Mouse (Mus musculus) embryonic facial prominence, embryonic 15.5 days (tissue): ENCODE results near the gene Tollip. TPM values are rescaled to one million over a fixed set of nuclear protein-coding genes. Genes with fewer than 3 reads are reported as not detected.

Source experiments
- ATAC-seq: fragments of 200-750 bp; cut with Nextera tagmentation; 2 replicates; pipeline ENCODE4 v1.8.0; 2017; ENCODE audit warnings: low read depth, moderate TSS enrichment; ENCODE audit not compliant: insufficient number of reproducible peaks, low FRiP score, low TSS enrichment
- H3K27ac ChIP-seq: fragments of 300-500 bp; sonication (generic); replicated peaks from 2 replicates; pipeline ENCODE4 v1.5.1; 2015; ENCODE audit warnings: mild to moderate bottlenecking, inconsistent platforms
- H3K27me3 ChIP-seq: fragments of 300-500 bp; sonication (generic); 2 replicates; pipeline ENCODE4 v1.6.1; 2015; ENCODE audit warnings: inconsistent platforms
- H3K36me3 ChIP-seq: fragments of 300-500 bp; sonication (generic); 2 replicates; pipeline ENCODE4 v1.6.1; 2015; ENCODE audit warnings: mild to moderate bottlenecking, inconsistent platforms
- H3K4me1 ChIP-seq: fragments of 300-500 bp; sonication (generic); 2 replicates; pipeline ENCODE4 v1.6.1; 2015; ENCODE audit warnings: inconsistent platforms
- H3K4me2 ChIP-seq: fragments of 300-500 bp; sonication (generic); replicated peaks from 2 replicates; pipeline ENCODE4 v1.6.1; 2015; ENCODE audit warnings: mild to moderate bottlenecking, inconsistent platforms
- H3K4me3 ChIP-seq: fragments of 300-500 bp; sonication (generic); replicated peaks from 2 replicates; pipeline ENCODE4 v1.5.1; 2015; ENCODE audit warnings: mild to moderate bottlenecking, inconsistent platforms
- H3K9ac ChIP-seq: fragments of 300-500 bp; sonication (generic); 2 replicates; pipeline ENCODE4 v1.6.1; 2015; ENCODE audit warnings: inconsistent platforms
- H3K9me3 ChIP-seq: fragments of 300-500 bp; sonication (generic); replicated peaks from 2 replicates; pipeline ENCODE4 v1.6.1; 2016; ENCODE audit warnings: inconsistent platforms
- WGBS: fragments of 180-500 bp; shearing (Covaris S2); methylation state at CpG from one replicate; pipeline ENCODE4 v1.1.7; 2015; 5-methylcytosine and 5-hydroxymethylcytosine counted together
- polyA plus RNA-seq: library from polyadenylated mRNA; unstranded; fragments of >200 nt; fragmentation: Nextera tagmentation; extraction: Ambion mirVana; gene quantifications from 2 replicates; pipeline ENCODE4 v1.2.1, GENCODE M21; 2015

Gene Tollip
- polyA plus RNA-seq, 1 experiment from 2014 or later, result 56.0 TPM

DNA sequence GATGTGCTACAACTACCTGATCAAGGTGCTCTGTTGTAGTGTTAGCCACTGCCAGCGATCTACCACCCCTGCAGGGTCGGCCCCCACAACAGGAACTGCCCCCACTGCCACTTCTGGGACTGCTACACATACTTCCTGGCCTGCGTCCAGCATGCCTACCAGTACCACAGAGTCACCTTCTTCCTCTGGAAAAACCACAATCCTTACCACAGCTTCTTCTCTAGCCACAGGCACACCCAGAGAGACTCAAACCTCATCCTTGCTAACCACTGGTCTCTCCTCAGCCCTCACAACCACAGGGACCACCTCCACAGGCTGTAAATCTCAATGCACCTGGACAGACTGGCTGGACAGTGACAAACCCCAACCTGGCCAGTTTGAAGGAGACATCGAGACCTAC, 57.3 kb downstream of the Tollip start:
- no peak overlapping the region for H3K4me2 ChIP-seq
- H3K27me3 ChIP-seq, result no peaks in the 10 kb centered on the region
- no peaks in the 10 kb centered on the region for H3K4me1 ChIP-seq
- H3K27ac ChIP-seq, result no peak overlapping the region
- H3K36me3 ChIP-seq, result no peaks in the 10 kb centered on the region
- H3K9me3 ChIP-seq, result no peaks in the 10 kb centered on the region
- no peak for ATAC-seq
- WGBS, result 74% methylated on average over 4 of the region's 4 CpGs
- H3K9ac ChIP-seq, result no peak overlapping the region
- no peak overlapping the region for H3K4me3 ChIP-seq

DNA sequence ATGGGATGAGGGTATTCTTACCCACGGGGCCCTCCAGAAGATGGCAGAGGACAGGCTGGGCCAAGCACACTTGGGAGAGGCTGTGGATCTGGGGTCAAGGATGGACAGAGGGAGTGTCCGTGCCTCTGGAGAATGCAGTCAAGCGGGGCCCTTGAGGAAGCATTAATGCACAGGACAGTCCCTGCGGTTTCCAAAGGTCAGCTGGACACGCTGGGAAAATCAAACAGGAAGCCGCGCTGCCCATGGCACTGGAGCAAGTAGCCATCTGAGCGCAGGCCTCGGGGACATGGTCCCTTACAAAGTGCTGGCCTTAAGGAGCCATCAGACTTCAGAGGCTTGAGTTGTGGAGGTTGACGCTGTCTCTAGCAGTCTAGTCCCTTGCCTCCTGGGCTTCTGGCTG, 78.0 kb downstream of the Tollip start:
- H3K4me2 ChIP-seq, result no peak overlapping the region
- no peak overlapping the region for H3K9ac ChIP-seq
- H3K36me3 ChIP-seq, result no peaks in the 10 kb centered on the region
- H3K27me3 ChIP-seq, result no peaks in the 10 kb centered on the region
- no peaks in the 10 kb centered on the region for H3K9me3 ChIP-seq
- H3K4me1 ChIP-seq, result no peaks in the 10 kb centered on the region
- no peak overlapping the region for H3K4me3 ChIP-seq
- ATAC-seq, result no peak
- H3K27ac ChIP-seq, result no peak overlapping the region
- 77% methylated on average over 10 of the region's 10 CpGs for WGBS

DNA sequence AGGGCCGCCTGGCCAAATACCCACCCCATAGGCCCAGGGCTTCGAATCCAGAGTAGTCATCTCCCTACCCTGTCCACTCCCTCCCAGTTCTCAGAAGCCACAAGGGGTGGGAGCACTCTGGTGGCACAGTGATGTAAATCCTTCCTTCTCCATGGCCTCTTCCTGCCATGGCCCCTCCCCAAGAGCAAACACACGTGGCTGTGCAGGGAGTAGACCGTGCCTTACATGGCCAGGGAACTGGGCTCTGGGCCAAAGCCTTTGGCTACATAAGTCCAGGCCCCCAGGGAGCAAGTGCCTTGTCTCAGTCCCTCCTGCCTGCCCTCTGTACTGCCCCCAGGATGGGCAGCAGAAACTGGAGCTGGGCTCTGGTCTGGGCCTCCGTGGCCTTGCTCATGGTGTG, 79.5 kb downstream of the Tollip start, which contains the start of gene Muc5b:
TSS of gene Muc5b (plus strand) at position 292 of the 400 bp plus-strand sequence.
- Histone ChIP-seq H3K27me3 (no peaks in the 10 kb centered on the region), H3K36me3 (no peaks in the 10 kb centered on the region), H3K27ac (no peak within 1 kb of the TSS), H3K4me3 (no peak within 1 kb of the TSS), H3K4me2 (no peak within 1 kb of the TSS), H3K9me3 (no peaks in the 10 kb centered on the region), H3K9ac (no peak within 1 kb of the TSS), H3K4me1 (no peaks in the 10 kb centered on the region)
- 62% methylated on average over 5 of the region's 5 CpGs for WGBS
- ATAC-seq, result peak; percentile 27; the same call in 1 of the 2 replicates

DNA sequence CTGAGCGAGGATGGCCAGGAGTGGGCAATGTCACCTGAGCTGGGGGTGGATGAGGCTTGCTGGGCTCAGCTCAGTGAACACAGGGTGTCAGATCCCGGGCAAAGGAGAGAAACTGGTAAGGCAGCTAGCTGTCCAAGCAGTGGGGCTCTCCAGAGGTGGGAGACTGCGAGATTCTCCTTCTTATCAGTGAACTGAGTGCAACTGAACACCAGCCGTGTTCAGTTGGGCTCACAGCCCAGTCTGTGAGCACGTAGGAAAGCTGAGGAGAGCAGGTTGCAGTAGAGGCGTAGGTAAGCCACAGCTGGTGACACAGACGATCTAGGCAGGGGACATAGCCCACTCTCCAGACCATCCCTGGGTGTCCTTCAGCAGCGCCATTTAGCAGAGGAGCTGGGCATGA, 81.9 kb downstream of the Tollip start:
- no peak overlapping the region for H3K4me3 ChIP-seq
- WGBS, result 69% methylated on average over 8 of the region's 8 CpGs
- H3K4me2 ChIP-seq, result no peak overlapping the region
- no peaks in the 10 kb centered on the region for H3K27me3 ChIP-seq
- H3K9ac ChIP-seq, result no peak overlapping the region
- ATAC-seq, result peak; percentile 9; the same call in 1 of the 2 replicates
- no peaks in the 10 kb centered on the region for H3K9me3 ChIP-seq
- no peak overlapping the region for H3K27ac ChIP-seq
- H3K4me1 ChIP-seq, result no peaks in the 10 kb centered on the region
- H3K36me3 ChIP-seq, result no peaks in the 10 kb centered on the region

DNA sequence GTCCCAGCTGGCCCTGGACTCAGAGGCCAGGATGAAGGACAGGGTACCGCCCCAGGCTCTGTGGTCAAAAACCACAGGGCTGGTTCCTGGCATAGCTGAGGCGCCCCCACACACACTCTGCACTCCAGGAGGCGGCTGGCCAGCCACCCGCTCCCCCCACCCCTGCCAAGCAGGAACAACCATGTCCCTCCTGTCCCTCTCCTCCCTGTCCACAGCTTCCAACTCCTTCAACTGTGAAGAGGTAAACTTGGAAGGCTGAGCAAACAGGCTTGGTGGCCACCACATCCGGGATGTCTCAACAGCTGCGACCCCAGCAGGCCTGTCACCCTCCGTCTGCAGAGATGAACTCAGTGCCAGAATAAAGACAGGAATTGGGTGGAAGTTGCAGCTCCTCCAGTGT, 82.4 kb downstream of the Tollip start:
- Histone ChIP-seq H3K27ac (no peak overlapping the region), H3K36me3 (no peaks in the 10 kb centered on the region), H3K4me1 (no peaks in the 10 kb centered on the region), H3K27me3 (no peaks in the 10 kb centered on the region), H3K4me3 (no peak overlapping the region), H3K4me2 (no peak overlapping the region), H3K9ac (no peak overlapping the region), H3K9me3 (no peaks in the 10 kb centered on the region)
- WGBS, result 71% methylated on average over 7 of the region's 7 CpGs
- ATAC-seq, result 0 out of 2 replicates have a peak, but pooled peaks have one; percentile 61

Other genes with a start within 250 kb of the Tollip start
- gene Muc2, start 228.2 kb downstream of the Tollip start, polyA plus RNA-seq, result 1.3 and 2.0 TPM in 2 replicates
- gene Muc5ac, start 129.5 kb downstream of the Tollip start, polyA plus RNA-seq, result 0.01 and 0.03 TPM in 2 replicates
- 0.08 and 0.21 TPM in 2 replicates for gene Muc5b, start 79.4 kb downstream of the Tollip start, polyA plus RNA-seq
- 1.2 and 1.7 TPM in 2 replicates for gene Brsk2, start 31.2 kb upstream of the Tollip start, polyA plus RNA-seq
- gene Mob2, start 142.6 kb upstream of the Tollip start, polyA plus RNA-seq, result 79.5 and 82.6 TPM in 2 replicates
- gene Dusp8, start 177.3 kb upstream of the Tollip start, polyA plus RNA-seq, result 6.5 and 7.7 TPM in 2 replicates
- 0.79 and 1.7 TPM in 2 replicates for gene Gm45618, start 202.2 kb upstream of the Tollip start, polyA plus RNA-seq
- not detected in 2 replicates for gene Gm39115, start 217.5 kb upstream of the Tollip start, polyA plus RNA-seq
- gene Gm45337, start 226.1 kb upstream of the Tollip start, polyA plus RNA-seq, result 1.0 and 1.1 TPM in 2 replicates
- 0.77 and 0.79 TPM in 2 replicates for gene Gm29735, start 238.6 kb upstream of the Tollip start, polyA plus RNA-seq
- gene Gm4553, start 247.2 kb upstream of the Tollip start, polyA plus RNA-seq, result 1.4 and 1.7 TPM in 2 replicates